Mouse (Mus musculus): ENCODE data around the gene Klhl22. TPM values are rescaled to one million over a fixed set of nuclear protein-coding genes. Genes with fewer than 3 reads are reported as not detected.

The Klhl22 gene
- polyA plus RNA-seq, 1 experiment from 2014 or later, result 13.0 TPM

DNA sequence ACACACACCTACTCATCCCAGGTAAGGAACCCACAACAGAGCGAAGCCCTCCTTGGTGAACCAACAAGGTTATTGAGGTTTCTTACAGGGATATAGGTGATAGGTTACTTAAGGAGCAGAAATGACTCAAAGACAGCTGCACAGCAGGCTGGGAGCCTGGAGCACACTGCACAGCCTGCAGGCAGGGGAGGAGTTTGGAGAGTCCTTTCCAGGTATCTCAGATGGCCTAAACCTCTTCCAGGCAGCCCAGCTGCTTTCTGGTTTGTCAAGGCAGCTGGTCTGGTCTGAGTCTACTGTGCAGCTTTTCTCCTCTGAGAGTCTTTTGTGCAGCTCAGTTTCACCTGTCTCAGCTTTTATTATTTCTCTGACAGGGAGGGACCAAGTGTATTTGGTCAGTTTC is 1.7 kb upstream of the Klhl22 start:
- no peak overlapping the region for H3K27ac ChIP-seq (replicated peaks)
- no peaks in the 10 kb centered on the region for H3K9me3 ChIP-seq (replicated peaks)
- no peaks in the 10 kb centered on the region for H3K36me3 ChIP-seq (replicated peaks)
- no peak overlapping the region for H3K4me2 ChIP-seq
- H3K4me1 ChIP-seq (replicated peaks), result peaks cover 39% of the 10 kb centered on the region
- H3K4me3 ChIP-seq (replicated peaks), result no peak overlapping the region
- 76% methylated on average over 1 of the region's 1 CpGs for WGBS (ENCODE audit: insufficient replicate concordance)
- ATAC-seq (ENCODE audit: insufficient read depth), result no peak
- no peak overlapping the region for H3K9ac ChIP-seq
- H3K27me3 ChIP-seq, result peaks cover 20% of the 10 kb centered on the region

DNA sequence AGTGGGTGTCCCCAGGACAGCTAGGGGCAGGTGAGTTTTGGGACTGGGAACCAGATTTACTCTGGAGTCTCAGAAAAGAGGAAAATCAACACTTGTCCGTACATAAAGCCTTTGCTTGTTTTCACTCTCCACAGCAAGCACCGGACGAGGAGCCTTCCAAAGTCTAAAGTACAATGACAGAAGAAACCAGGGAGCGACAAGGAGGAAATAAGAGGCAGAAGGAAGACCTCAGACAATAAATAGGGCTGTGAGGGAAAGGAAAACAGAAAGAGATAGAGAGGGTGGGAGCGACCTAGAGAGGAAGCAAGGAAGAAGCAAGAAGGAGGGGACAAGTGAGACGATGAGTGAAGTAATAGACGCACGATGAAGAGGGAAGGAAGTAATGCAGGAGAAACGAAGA is 516 bp upstream of the Klhl22 start:
- Histone ChIP-seq H3K4me1 (replicated peaks) (peaks cover 48% of the 10 kb centered on the region), H3K27me3 (peaks cover 20% of the 10 kb centered on the region), H3K36me3 (replicated peaks) (no peaks in the 10 kb centered on the region), H3K4me3 (replicated peaks) (peak overlapping the region; percentile 61), H3K27ac (replicated peaks) (no peak overlapping the region), H3K4me2 (peak overlapping the region; percentile 98), H3K9ac (no peak overlapping the region), H3K9me3 (replicated peaks) (no peaks in the 10 kb centered on the region)
- WGBS (ENCODE audit: insufficient replicate concordance), result 28% methylated on average over 9 of the region's 9 CpGs
- no peak for ATAC-seq (ENCODE audit: insufficient read depth)

DNA sequence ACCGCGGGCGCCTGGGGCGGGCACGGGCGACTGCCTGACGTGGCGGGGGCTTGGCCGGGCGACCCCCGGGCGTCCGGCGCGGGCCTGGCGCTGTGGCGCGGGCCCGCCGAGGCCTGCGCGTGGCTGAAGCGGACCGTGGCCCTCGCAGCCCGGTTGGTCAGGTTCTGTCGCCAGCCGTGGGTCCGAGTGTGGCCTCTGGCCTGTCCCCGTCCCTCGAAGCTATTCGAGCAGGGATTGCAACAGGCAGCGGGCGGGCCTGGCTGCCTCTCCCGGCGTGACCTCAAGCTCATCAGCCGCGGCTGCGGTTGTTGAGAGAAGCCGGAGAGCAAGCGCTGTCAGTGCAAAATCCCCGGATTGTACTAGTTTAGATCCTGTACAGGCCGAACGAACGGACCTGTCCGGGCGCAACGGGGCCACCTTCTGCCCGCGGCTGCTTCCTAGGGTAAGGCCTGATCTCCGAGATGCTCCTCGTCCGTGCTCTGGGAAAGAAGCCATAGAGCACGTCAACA is 449 bp downstream of the Klhl22 start:
- Histone ChIP-seq H3K9me3 (replicated peaks) (no peaks in the 10 kb centered on the region), H3K4me2 (peak overlapping the region; percentile 98), H3K27me3 (peaks cover 20% of the 10 kb centered on the region), H3K4me1 (replicated peaks) (peaks cover 53% of the 10 kb centered on the region), H3K9ac (peak overlapping the region; percentile 63), H3K36me3 (replicated peaks) (no peaks in the 10 kb centered on the region), H3K27ac (replicated peaks) (0 out of 2 replicates have a peak overlapping the region, but pooled peaks have one; percentile 41), H3K4me3 (replicated peaks) (peak overlapping the region; percentile 61)
- WGBS (ENCODE audit: insufficient replicate concordance), result 2% methylated on average over 54 of the region's 54 CpGs
- ATAC-seq (ENCODE audit: insufficient read depth), result peak; percentile 43

DNA sequence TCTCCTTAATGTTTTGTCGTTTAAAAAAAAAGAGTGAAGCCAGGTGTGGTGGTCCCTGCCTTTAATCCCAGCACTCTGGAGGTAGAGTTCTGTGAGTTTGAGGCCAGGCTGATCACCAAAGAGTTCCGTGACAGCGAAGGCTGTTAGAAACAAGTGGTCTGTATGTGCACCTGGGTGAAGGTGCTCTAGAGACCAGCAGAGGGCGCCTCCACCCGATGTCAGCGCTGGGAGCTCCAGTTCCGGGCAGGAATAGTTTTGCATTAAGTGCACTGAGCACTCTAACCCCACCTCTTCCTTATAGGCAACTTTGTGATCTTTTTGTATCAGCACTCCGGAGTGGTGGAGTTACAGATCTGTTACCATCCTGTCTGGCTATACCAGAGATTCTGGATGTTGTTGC is 1.2 kb downstream of the Klhl22 start:
- 0 out of 2 replicates have a peak, but pooled peaks cover 4% of the 10 kb centered on the region for H3K36me3 ChIP-seq (replicated peaks)
- H3K4me2 ChIP-seq, result peak overlapping the region; percentile 98
- WGBS (ENCODE audit: insufficient replicate concordance), result 19% methylated on average over 8 of the region's 8 CpGs
- peaks cover 56% of the 10 kb centered on the region for H3K4me1 ChIP-seq (replicated peaks)
- H3K9ac ChIP-seq, result no peak overlapping the region
- peak overlapping the region; percentile 45; the same call in 1 of the 2 replicates for H3K27ac ChIP-seq (replicated peaks)
- H3K9me3 ChIP-seq (replicated peaks), result no peaks in the 10 kb centered on the region
- 0 out of 2 replicates have a peak, but pooled peaks have one; percentile 49 for ATAC-seq (ENCODE audit: insufficient read depth)
- H3K27me3 ChIP-seq, result peaks cover 20% of the 10 kb centered on the region
- H3K4me3 ChIP-seq (replicated peaks), result peak overlapping the region; percentile 61; the same call in 1 of the 2 replicates

DNA sequence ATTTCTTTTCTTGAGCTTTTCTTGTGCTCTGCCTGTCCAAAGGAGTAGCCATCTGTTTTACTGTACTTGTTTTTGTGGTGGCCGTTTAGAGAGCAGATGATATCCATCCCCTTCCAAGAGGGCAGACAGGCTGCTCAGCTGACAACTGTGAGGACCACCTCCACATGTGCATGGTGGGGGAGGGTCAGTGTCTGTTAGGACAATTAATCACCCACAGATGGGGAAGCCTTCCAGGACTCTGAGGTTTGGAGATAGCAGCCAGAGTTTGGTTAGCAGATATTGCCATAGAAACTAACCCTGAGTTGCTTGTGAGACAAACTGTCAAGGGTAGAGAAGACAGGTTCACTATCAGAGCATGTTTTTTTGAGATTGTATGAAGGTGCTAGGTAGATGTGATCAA is 1.7 kb downstream of the Klhl22 start:
- peaks cover 60% of the 10 kb centered on the region for H3K4me1 ChIP-seq (replicated peaks)
- peak overlapping the region; percentile 98 for H3K4me2 ChIP-seq
- peak overlapping the region; percentile 45; the same call in 1 of the 2 replicates for H3K27ac ChIP-seq (replicated peaks)
- no peak overlapping the region for H3K4me3 ChIP-seq (replicated peaks)
- peak; percentile 48 for ATAC-seq (ENCODE audit: insufficient read depth)
- no peak overlapping the region for H3K9ac ChIP-seq
- 0 out of 2 replicates have a peak, but pooled peaks cover 4% of the 10 kb centered on the region for H3K36me3 ChIP-seq (replicated peaks)
- 11% methylated on average over 1 of the region's 1 CpGs for WGBS (ENCODE audit: insufficient replicate concordance)
- no peaks in the 10 kb centered on the region for H3K9me3 ChIP-seq (replicated peaks)
- peaks cover 20% of the 10 kb centered on the region for H3K27me3 ChIP-seq

DNA sequence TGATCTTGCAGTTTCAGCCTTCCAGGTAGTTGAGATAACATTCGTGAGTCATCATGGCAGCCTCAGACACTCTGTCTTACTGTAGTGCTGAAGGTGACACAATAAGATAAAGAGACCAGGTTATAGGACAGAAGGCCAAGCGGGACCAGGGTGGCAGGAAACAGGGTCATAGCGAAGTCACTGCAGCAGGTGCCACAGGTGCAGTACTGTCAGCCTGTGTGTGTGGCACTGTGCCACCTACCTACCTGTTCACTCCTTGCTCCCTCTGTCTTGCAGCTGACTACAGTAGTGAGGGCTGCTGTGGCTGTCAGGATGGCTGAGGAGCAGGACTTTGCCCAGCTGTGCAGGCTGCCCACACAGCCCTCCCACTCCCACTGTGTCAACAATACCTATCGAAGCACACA is 4.7 kb downstream of the Klhl22 start:
- Histone ChIP-seq H3K9me3 (replicated peaks) (no peaks in the 10 kb centered on the region), H3K4me2 (peak overlapping the region; percentile 23; the same call in 1 of the 2 replicates), H3K27me3 (peaks cover 13% of the 10 kb centered on the region), H3K36me3 (replicated peaks) (0 out of 2 replicates have a peak, but pooled peaks cover 4% of the 10 kb centered on the region), H3K9ac (peak overlapping the region; percentile 11; the same call in 1 of the 2 replicates), H3K4me1 (replicated peaks) (peaks cover 61% of the 10 kb centered on the region), H3K4me3 (replicated peaks) (no peak overlapping the region), H3K27ac (replicated peaks) (peak overlapping the region; percentile 0; the same call in 1 of the 2 replicates)
- ATAC-seq (ENCODE audit: insufficient read depth), result peak; percentile 17; the same call in 1 of the 2 replicates
- WGBS (ENCODE audit: insufficient replicate concordance), result 49% methylated on average over 4 of the region's 4 CpGs

DNA sequence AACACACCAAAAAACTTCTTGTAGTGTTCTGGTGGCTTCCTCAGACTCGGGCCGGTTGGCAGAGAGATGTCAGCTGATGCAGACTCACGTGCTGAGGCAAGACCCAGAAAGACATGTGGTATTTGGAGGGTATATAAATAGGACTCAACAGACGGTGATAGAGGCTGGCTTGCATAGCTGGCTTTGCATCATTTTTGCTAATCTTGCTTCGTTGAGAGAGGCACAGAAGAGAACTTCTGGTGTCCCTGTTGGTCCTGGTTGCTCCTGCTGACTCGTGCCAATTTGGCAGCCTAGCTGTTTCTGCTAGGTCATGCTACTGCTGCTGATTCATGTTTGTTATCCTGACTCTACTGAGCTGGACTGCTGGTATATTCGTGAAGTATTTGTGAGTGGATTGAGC is 9.4 kb downstream of the Klhl22 start:
- WGBS (ENCODE audit: insufficient replicate concordance), result 53% methylated on average over 7 of the region's 7 CpGs
- Histone ChIP-seq H3K27ac (replicated peaks) (peak overlapping the region; percentile 72), H3K4me2 (0 out of 2 replicates have a peak overlapping the region, but pooled peaks have one; percentile 3), H3K9ac (no peak overlapping the region), H3K4me3 (replicated peaks) (no peak overlapping the region), H3K9me3 (replicated peaks) (no peaks in the 10 kb centered on the region), H3K36me3 (replicated peaks) (peaks cover 10% of the 10 kb centered on the region), H3K4me1 (replicated peaks) (peaks cover 24% of the 10 kb centered on the region), H3K27me3 (no peaks in the 10 kb centered on the region)
- ATAC-seq (ENCODE audit: insufficient read depth), result peak; percentile 78

DNA sequence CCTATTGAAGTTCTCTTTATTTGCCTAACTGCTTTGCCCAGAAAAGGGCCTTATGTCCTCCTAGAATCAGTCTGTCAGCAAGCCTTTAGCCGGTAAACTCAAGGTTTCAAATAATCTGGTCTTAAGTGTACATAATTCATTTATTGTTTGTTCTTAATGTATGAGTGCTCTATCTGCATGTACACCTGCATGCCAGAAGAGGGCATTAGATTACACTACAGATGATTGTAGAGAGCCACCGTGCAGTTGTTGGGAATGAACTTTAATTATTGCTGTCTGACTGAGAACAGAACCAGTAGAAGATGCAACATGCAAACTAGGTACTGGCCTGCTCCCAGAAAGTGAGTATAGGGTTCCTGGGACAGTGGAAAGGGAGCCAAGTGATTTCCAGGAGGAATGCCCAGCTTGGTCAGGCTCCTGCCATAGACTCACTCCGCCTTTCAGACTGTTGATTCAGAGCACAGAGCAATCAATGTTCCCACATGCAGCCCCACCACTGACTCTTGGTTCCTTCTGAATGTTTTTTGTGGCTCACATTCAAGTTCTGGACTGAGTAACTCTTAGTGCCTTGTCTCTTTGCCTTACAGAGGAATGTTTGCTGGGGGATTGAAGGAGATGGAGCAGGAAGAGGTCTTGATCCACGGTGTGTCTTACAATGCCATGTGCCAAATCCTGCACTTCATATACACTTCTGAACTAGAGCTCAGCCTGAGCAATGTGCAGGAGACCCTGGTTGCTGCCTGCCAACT is 11.9 kb downstream of the Klhl22 start:
- H3K4me3 ChIP-seq (replicated peaks), result no peak overlapping the region
- no peak for ATAC-seq (ENCODE audit: insufficient read depth)
- peaks cover 6% of the 10 kb centered on the region for H3K36me3 ChIP-seq (replicated peaks)
- H3K9me3 ChIP-seq (replicated peaks), result no peaks in the 10 kb centered on the region
- peaks cover 11% of the 10 kb centered on the region; the same call in 1 of the 2 replicates for H3K4me1 ChIP-seq (replicated peaks)
- H3K27me3 ChIP-seq, result no peaks in the 10 kb centered on the region
- H3K9ac ChIP-seq, result no peak overlapping the region
- WGBS (ENCODE audit: insufficient replicate concordance), result 68% methylated on average over 4 of the region's 4 CpGs
- H3K4me2 ChIP-seq, result no peak overlapping the region
- H3K27ac ChIP-seq (replicated peaks), result no peak overlapping the region

DNA sequence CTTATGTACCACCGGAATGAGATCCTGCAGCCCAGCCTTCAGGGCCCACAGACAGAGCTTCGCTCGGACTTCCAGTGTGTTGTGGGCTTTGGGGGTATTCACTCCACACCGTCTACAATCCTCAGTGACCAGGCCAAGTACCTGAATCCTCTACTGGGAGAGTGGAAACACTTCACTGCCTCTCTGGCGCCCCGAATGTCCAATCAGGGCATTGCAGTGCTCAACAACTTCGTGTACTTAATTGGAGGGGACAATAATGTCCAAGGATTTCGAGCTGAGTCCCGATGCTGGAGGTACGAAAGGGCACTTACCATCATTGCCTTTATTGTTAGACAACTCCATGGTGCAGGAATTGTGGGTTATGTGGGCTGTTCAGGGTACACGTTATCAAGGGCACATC is 17.4 kb downstream of the Klhl22 start:
- ATAC-seq (ENCODE audit: insufficient read depth), result no peak
- no peak overlapping the region for H3K9ac ChIP-seq
- peaks cover 28% of the 10 kb centered on the region for H3K36me3 ChIP-seq (replicated peaks)
- H3K4me1 ChIP-seq (replicated peaks), result peaks cover 3% of the 10 kb centered on the region; the same call in 1 of the 2 replicates
- no peaks in the 10 kb centered on the region for H3K9me3 ChIP-seq (replicated peaks)
- H3K27me3 ChIP-seq, result no peaks in the 10 kb centered on the region
- H3K27ac ChIP-seq (replicated peaks), result no peak overlapping the region
- WGBS (ENCODE audit: insufficient replicate concordance), result 56% methylated on average over 11 of the region's 11 CpGs
- no peak overlapping the region for H3K4me3 ChIP-seq (replicated peaks)
- H3K4me2 ChIP-seq, result no peak overlapping the region

DNA sequence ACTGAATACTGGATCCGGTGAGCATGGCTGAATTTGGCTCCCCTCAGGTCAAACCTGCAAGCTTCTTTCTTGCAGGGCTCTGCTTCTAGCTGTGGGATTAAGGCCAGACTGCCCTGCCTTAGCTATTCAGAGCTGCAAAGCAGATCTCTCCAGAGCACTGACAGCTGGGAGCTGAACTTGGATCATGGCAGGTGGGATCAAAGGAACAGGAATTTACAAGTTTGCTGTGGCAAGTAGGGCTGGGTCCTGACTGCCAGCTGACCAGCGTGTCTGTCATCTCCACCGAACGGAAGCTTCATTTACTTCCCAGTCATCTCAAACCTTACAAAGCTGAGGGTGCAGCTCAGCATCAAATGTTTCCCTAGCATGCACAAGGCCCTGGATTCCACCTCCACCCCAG is 18.8 kb downstream of the Klhl22 start:
- H3K9me3 ChIP-seq (replicated peaks), result no peaks in the 10 kb centered on the region
- H3K36me3 ChIP-seq (replicated peaks), result peaks cover 26% of the 10 kb centered on the region
- no peaks in the 10 kb centered on the region for H3K27me3 ChIP-seq
- H3K27ac ChIP-seq (replicated peaks), result no peak overlapping the region
- H3K4me3 ChIP-seq (replicated peaks), result no peak overlapping the region
- no peaks in the 10 kb centered on the region; the same call in 1 of the 2 replicates for H3K4me1 ChIP-seq (replicated peaks)
- H3K4me2 ChIP-seq, result no peak overlapping the region
- H3K9ac ChIP-seq, result no peak overlapping the region
- WGBS (ENCODE audit: insufficient replicate concordance), result 57% methylated on average over 4 of the region's 4 CpGs
- ATAC-seq (ENCODE audit: insufficient read depth), result no peak

DNA sequence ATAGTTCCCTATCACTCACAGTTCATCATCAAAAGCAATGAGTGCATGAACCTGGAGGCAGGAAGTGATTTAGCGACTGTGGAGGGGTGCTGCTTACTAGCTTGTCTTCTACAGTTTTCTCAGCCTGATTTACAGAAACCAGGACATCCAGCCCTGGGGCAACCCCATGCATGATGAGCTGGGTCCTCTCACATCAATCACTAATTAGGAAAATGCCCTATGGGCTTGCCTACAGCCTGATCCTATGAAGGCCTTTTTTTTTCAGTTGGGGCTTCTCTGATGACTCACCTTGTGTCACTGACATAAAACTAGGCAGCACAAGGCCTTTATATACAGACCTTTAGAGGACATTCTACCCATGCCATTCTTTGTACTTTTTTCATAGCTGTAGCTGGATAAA is 20.3 kb downstream of the Klhl22 start:
- Histone ChIP-seq H3K4me1 (replicated peaks) (no peaks in the 10 kb centered on the region), H3K36me3 (replicated peaks) (peaks cover 38% of the 10 kb centered on the region), H3K27me3 (no peaks in the 10 kb centered on the region), H3K9ac (no peak overlapping the region), H3K4me2 (no peak overlapping the region), H3K9me3 (replicated peaks) (no peaks in the 10 kb centered on the region), H3K27ac (replicated peaks) (no peak overlapping the region), H3K4me3 (replicated peaks) (no peak overlapping the region)
- ATAC-seq (ENCODE audit: insufficient read depth), result no peak
- 58% methylated on average over 1 of the region's 1 CpGs for WGBS (ENCODE audit: insufficient replicate concordance)
